Comparison of ENCODE assay signal across 14 mouse cellular contexts in the genomic region with DNA sequence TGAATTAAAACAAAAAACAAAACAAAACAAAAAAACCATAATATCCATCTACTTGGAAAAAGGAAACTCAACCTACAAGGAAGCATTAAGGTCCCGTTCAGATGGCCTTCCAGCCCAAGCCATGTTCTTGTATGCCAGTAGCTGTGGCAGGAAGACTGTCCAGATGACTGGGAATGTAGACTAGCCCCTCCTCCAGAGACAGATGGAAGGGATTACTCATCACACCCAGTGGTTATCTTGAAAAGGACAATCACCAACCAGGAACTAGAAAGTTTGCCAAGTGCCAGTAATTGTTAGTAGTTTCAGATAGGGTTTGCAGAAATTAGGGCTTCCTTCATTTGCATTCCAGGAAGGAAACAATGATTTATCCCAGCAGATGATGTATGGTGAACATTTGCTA. TPM values are rescaled to one million over a fixed set of nuclear protein-coding genes. Genes with fewer than 3 reads are reported as not detected.
DNase-seq lines count a peak whose midpoint lies in the region; ATAC-seq and TF ChIP-seq lines count a peak whose summit lies in the region.
"Had no signal": no experiment of that assay in that cellular context is flagged by ENCODE, and none has a peak within 500 bp of the region (broad histone marks: within the 10 kb centered on the region; RNA-seq: fewer than 3 reads in every experiment).

No protein-coding gene starts in this region.

- no peak for TF ChIP-seq POLR2A in CH12.LX (IDR thresholded peaks at IDR 0.05; ENCODE audit: low read depth, low read length)

- peak; percentile 72 for TF ChIP-seq EP300 in CH12.LX (IDR thresholded peaks at IDR 0.05; ENCODE audit: low read length)

- no peak overlapping the region for H3K27ac ChIP-seq in hindbrain, postnatal 0 days
- no peak overlapping the region for H3K27ac ChIP-seq in hindbrain, embryonic 16.5 days (ENCODE audit: low read depth, low read length)
- H3K27ac ChIP-seq in CH12.LX (ENCODE audit: insufficient read depth, low read depth): no peak overlapping the region
- 0 out of 2 replicates have a peak overlapping the region, but pooled peaks have one; percentile 24 for H3K27ac ChIP-seq in lung, embryonic 16.5 days (ENCODE audit: low read length)
- H3K27ac ChIP-seq in hindbrain, embryonic 13.5 days: no peak overlapping the region
- H3K27ac ChIP-seq in limb, embryonic 10.5 days: no peak overlapping the region
- H3K27ac ChIP-seq: neural tube, embryonic 13.5 days had no signal

- no peaks in the 10 kb centered on the region for H3K9me3 ChIP-seq in hindbrain, postnatal 0 days (ENCODE audit: low read length)
- H3K9me3 ChIP-seq in hindbrain, embryonic 16.5 days (ENCODE audit: control insufficient read depth, low read length): no peaks in the 10 kb centered on the region
- H3K9me3 ChIP-seq in CH12.LX (replicated peaks; ENCODE audit: low read length): no peaks in the 10 kb centered on the region
- H3K9me3 ChIP-seq in lung, embryonic 16.5 days (ENCODE audit: control insufficient read depth, low read length): no peaks in the 10 kb centered on the region
- H3K9me3 ChIP-seq in hindbrain, embryonic 13.5 days: no peaks in the 10 kb centered on the region
- no peaks in the 10 kb centered on the region for H3K9me3 ChIP-seq in limb, embryonic 10.5 days (replicated peaks)
- H3K9me3 ChIP-seq: neural tube, embryonic 13.5 days had no signal

- H3K4me3 ChIP-seq in hindbrain, postnatal 0 days (ENCODE audit: low read length): no peak overlapping the region
- H3K4me3 ChIP-seq in hindbrain, embryonic 16.5 days (ENCODE audit: low read length): no peak overlapping the region
- no peak overlapping the region for H3K4me3 ChIP-seq in CH12.LX (replicated peaks in 1 of 3; ENCODE audit: low read depth in 2 of 3, low read length in 2 of 3, poor library complexity in 1 of 3)
- H3K4me3 ChIP-seq in lung, embryonic 16.5 days (ENCODE audit: low read length): no peak overlapping the region
- no peak overlapping the region for H3K4me3 ChIP-seq in hindbrain, embryonic 13.5 days
- H3K4me3 ChIP-seq in limb, embryonic 10.5 days: no peak overlapping the region
- H3K4me3 ChIP-seq: erythroblast, embryonic 14.5 days; neural tube, embryonic 13.5 days had no signal

- no peak overlapping the region for H3K9ac ChIP-seq in hindbrain, postnatal 0 days (replicated peaks; ENCODE audit: low read length)
- H3K9ac ChIP-seq in hindbrain, embryonic 16.5 days (ENCODE audit: low read depth, low read length): no peak overlapping the region
- no peak overlapping the region for H3K9ac ChIP-seq in CH12.LX (ENCODE audit: insufficient read depth, low read depth)
- H3K9ac ChIP-seq in lung, embryonic 16.5 days (ENCODE audit: low read length): no peak overlapping the region
- no peak overlapping the region for H3K9ac ChIP-seq in hindbrain, embryonic 13.5 days
- H3K9ac ChIP-seq: neural tube, embryonic 13.5 days had no signal

- no peaks in the 10 kb centered on the region for H3K79me2 ChIP-seq in CH12.LX (replicated peaks; ENCODE audit: control insufficient read depth, extremely low read depth, insufficient read depth, poor library complexity, severe bottlenecking)

- H3K36me3 ChIP-seq in hindbrain, postnatal 0 days (ENCODE audit: insufficient read depth, low read length): no peaks in the 10 kb centered on the region
- H3K36me3 ChIP-seq in hindbrain, embryonic 16.5 days (ENCODE audit: control insufficient read depth, insufficient read depth, low read length): no peaks in the 10 kb centered on the region
- no peaks in the 10 kb centered on the region for H3K36me3 ChIP-seq in CH12.LX (replicated peaks in 1 of 2; ENCODE audit: control insufficient read depth in 1 of 2, insufficient read depth in 1 of 2, low read length in 1 of 2)
- H3K36me3 ChIP-seq in lung, embryonic 16.5 days (ENCODE audit: control insufficient read depth, insufficient read depth, low read length): no peaks in the 10 kb centered on the region
- H3K36me3 ChIP-seq in hindbrain, embryonic 13.5 days: no peaks in the 10 kb centered on the region
- H3K36me3 ChIP-seq in limb, embryonic 10.5 days: no peaks in the 10 kb centered on the region
- H3K36me3 ChIP-seq: neural tube, embryonic 13.5 days had no signal

- no peaks in the 10 kb centered on the region for H3K4me1 ChIP-seq in hindbrain, postnatal 0 days (ENCODE audit: insufficient read depth, low read length)
- no peaks in the 10 kb centered on the region for H3K4me1 ChIP-seq in hindbrain, embryonic 16.5 days (ENCODE audit: control insufficient read depth, insufficient read depth, low read depth, low read length)
- peaks cover 6 to 19% of the 10 kb centered on the region in 2 experiments; a peak in 3 of 4 replicates for H3K4me1 ChIP-seq in CH12.LX (ENCODE audit: control insufficient read depth in 1 of 2, insufficient read depth in 2 of 2)
- H3K4me1 ChIP-seq in lung, embryonic 16.5 days (replicated peaks; ENCODE audit: control insufficient read depth, insufficient read depth, low read length): peaks cover 3% of the 10 kb centered on the region
- no peaks in the 10 kb centered on the region for H3K4me1 ChIP-seq in hindbrain, embryonic 13.5 days (replicated peaks)
- H3K4me1 ChIP-seq in limb, embryonic 10.5 days: peaks cover 17% of the 10 kb centered on the region
- H3K4me1 ChIP-seq: neural tube, embryonic 13.5 days had no signal

- no peak overlapping the region for H3K4me2 ChIP-seq in hindbrain, postnatal 0 days (ENCODE audit: low read depth, low read length)
- H3K4me2 ChIP-seq in hindbrain, embryonic 16.5 days (ENCODE audit: low read length): no peak overlapping the region
- no peak overlapping the region for H3K4me2 ChIP-seq in CH12.LX (ENCODE audit: insufficient read depth, low read depth, poor library complexity, severe bottlenecking)
- no peak overlapping the region for H3K4me2 ChIP-seq in lung, embryonic 16.5 days (ENCODE audit: low read depth, low read length)
- H3K4me2 ChIP-seq in hindbrain, embryonic 13.5 days: no peak overlapping the region
- H3K4me2 ChIP-seq: neural tube, embryonic 13.5 days had no signal

- no peak for TF ChIP-seq CTCF in hindbrain, postnatal 0 days (IDR thresholded peaks at IDR 0.05; ENCODE audit: low read depth)
- TF ChIP-seq CTCF in CH12.LX (conservative IDR thresholded peaks at IDR 0.05 in 1 of 2, IDR thresholded peaks at IDR 0.05 in 1 of 2; ENCODE audit: low read depth in 2 of 2, low read length in 2 of 2): no peak

- ATAC-seq in hindbrain, postnatal 0 days: no peak
- no peak for ATAC-seq in hindbrain, embryonic 16.5 days
- ATAC-seq in lung, embryonic 16.5 days (ENCODE audit: low read depth): peak; percentile 80
- ATAC-seq in hindbrain, embryonic 13.5 days (ENCODE audit: low FRiP score): no peak

- peak; percentile 28 for DNase-seq in hindbrain, postnatal 0 days (ENCODE audit: low spot score)
- peak; percentile 62 for DNase-seq in CH12.LX (ENCODE audit: extremely low read depth)
- DNase-seq in adrenal gland, postnatal 14 days: peak; percentile 10
- DNase-seq in left cerebral cortex, adult 9 months (ENCODE audit: low spot score in 2 of 2): no peak
- no peak for DNase-seq in limb, embryonic 10.5 days (ENCODE audit: low spot score)
- DNase-seq: liver; spleen, adult 18-20 months had no signal

- H3K27me3 ChIP-seq in hindbrain, postnatal 0 days (ENCODE audit: insufficient read depth, low read length): no peaks in the 10 kb centered on the region
- no peaks in the 10 kb centered on the region for H3K27me3 ChIP-seq in hindbrain, embryonic 16.5 days (replicated peaks; ENCODE audit: control insufficient read depth, insufficient read depth, low read length)
- no peaks in the 10 kb centered on the region for H3K27me3 ChIP-seq in CH12.LX (replicated peaks)
- no peaks in the 10 kb centered on the region; the same call in none of the 2 replicates for H3K27me3 ChIP-seq in lung, embryonic 16.5 days (ENCODE audit: control insufficient read depth, insufficient read depth, low read depth, low read length)
- H3K27me3 ChIP-seq in hindbrain, embryonic 13.5 days: no peaks in the 10 kb centered on the region
- H3K27me3 ChIP-seq in limb, embryonic 10.5 days (ENCODE audit: low read depth, poor library complexity, severe bottlenecking): no peaks in the 10 kb centered on the region
- H3K27me3 ChIP-seq: neural tube, embryonic 13.5 days had no signal

- WGBS in hindbrain, postnatal 0 days: 54% methylated on average over 1 of the region's 1 CpGs
- WGBS in hindbrain, embryonic 16.5 days: 68% methylated on average over 1 of the region's 1 CpGs
- 33% methylated on average over 1 of the region's 1 CpGs for WGBS in lung, embryonic 16.5 days
- 78% methylated on average over 1 of the region's 1 CpGs for WGBS in hindbrain, embryonic 13.5 days
- 70% methylated on average over 1 of the region's 1 CpGs for WGBS in limb, embryonic 10.5 days

- dilution Hi-C loops in CH12.LX (cut with MboI; ENCODE audit: extremely low pct_ligation_motif_present, extremely low pct_unique_long_range_greater_than_20kb, low sequenced_read_pairs): no loop called here

- in situ Hi-C loops in CH12.LX (cut with MboI; ENCODE audit: low pct_ligation_motif_present, low pct_unique_long_range_greater_than_20kb, low sequenced_read_pairs): no loop called here

- TF ChIP-seq RAD21 in CH12.LX (IDR thresholded peaks at IDR 0.05; ENCODE audit: low read depth, low read length): no peak

TF ChIP-seq in CH12.LX, 34 proteins besides CTCF, POLR2A, EP300 and RAD21 (continues in another document):
- TF ChIP-seq ETS1 (conservative IDR thresholded peaks at IDR 0.05; ENCODE audit: low read depth, low read length) (peak; percentile 76), ELF1 (IDR thresholded peaks at IDR 0.05; ENCODE audit: low read depth, low read length) (no peak; the same call in 1 of the 2 replicates), E2F4 (IDR thresholded peaks at IDR 0.05; ENCODE audit: insufficient replicate concordance, low read depth, low read length) (no peak), USF1 (IDR thresholded peaks at IDR 0.05; ENCODE audit: low read depth, low read length) (no peak), TBP (conservative IDR thresholded peaks at IDR 0.05; ENCODE audit: low read depth, low read length) (no peak), CHD1 (IDR thresholded peaks at IDR 0.05; ENCODE audit: low read depth, low read length) (no peak), RCOR1 (conservative IDR thresholded peaks at IDR 0.05; ENCODE audit: low read depth, low read length) (no peak), KAT2A (IDR thresholded peaks at IDR 0.05; ENCODE audit: insufficient replicate concordance, low read length) (no peak)

RNA-seq across cellular contexts. Expression of a gene that starts 33.1 kb away (rescaled TPM):
- 1.0 and 1.6 TPM in 2 replicates for total RNA-seq in hindbrain, postnatal 0 days (2014; rRNA removed)
- polyA plus RNA-seq in hindbrain, postnatal 0 days (2015; fragmentation: Nextera tagmentation; extraction: Ambion mirVana): 0.30 and 0.32 TPM in 2 replicates
- 0.27 and 0.31 TPM in 2 replicates for polyA plus RNA-seq in hindbrain, embryonic 16.5 days (2015; fragmentation: Nextera tagmentation; extraction: Ambion mirVana)
- total RNA-seq in CH12.LX (2012; rRNA removed) (not detected in 2 replicates), CH12.LX (2014; rRNA removed) (not detected in 2 replicates)
- polyA plus RNA-seq in CH12.LX (2012; ENCODE audit: insufficient read length, low read depth): 0.04 TPM in 1 of 2 replicates, not detected in the other
- 0.07 TPM in 1 of 2 replicates, not detected in the other for total RNA-seq in adrenal gland, postnatal 14 days (2021)
- 0.28 TPM in 2 replicates for polyA plus RNA-seq in lung, embryonic 16.5 days (2015; fragmentation: Nextera tagmentation; extraction: Ambion mirVana)
- polyA plus RNA-seq in hindbrain, embryonic 13.5 days (2015; fragmentation: Nextera tagmentation; extraction: Ambion mirVana): 0.52 and 0.60 TPM in 2 replicates
- 0.04 TPM in 1 of 2 replicates, not detected in the other for polyA plus RNA-seq in limb, embryonic 10.5 days (2016; fragmentation: Nextera tagmentation; extraction: Ambion mirVana)
- total RNA-seq: ES-E14; megakaryocyte-erythroid progenitor cell, adult 5-6 weeks had no signal

Comparison
In these comparisons a context has a peak if more than half of its experiments do, and no peak if none do; other contexts are left out.
1. DNase-seq: peak in hindbrain, postnatal 0 days (single experiment), CH12.LX (single experiment) and adrenal gland, postnatal 14 days (single experiment); none in left cerebral cortex, adult 9 months (0 of 2) and limb, embryonic 10.5 days (single experiment).